Mouse (Mus musculus) liver, adult 2 months (tissue): Measurements from ENCODE around the gene Brms1. TPM values are rescaled to one million over a fixed set of nuclear protein-coding genes. Genes with fewer than 3 reads are reported as not detected.
A peak's percentile ranks its signal among the peaks of the same experiment; 100 is the strongest.

Source experiments
- DNase-seq: peaks from one replicate; pipeline ENCODE4 v3.0.0-alpha.2; 2011; ENCODE audit warnings: low read depth, low spot score; ENCODE audit errors: extremely low read depth
- H3K27ac ChIP-seq: fragments of 200-500 bp; replicated peaks from 2 replicates; pipeline ENCODE4 v1.5.1; 2012; ENCODE audit warnings: low read depth, mild to moderate bottlenecking, control low read depth, inconsistent platforms, low read length; ENCODE audit not compliant: insufficient read depth
- H3K27me3 ChIP-seq: fragments of 200-500 bp; 2 replicates; pipeline ENCODE4 v1.6.1; 2012; ENCODE audit warnings: mild to moderate bottlenecking, moderate library complexity, low read length, inconsistent platforms; ENCODE audit not compliant: control insufficient read depth, insufficient read depth
- H3K36me3 ChIP-seq: fragments of 200-500 bp; 2 replicates; pipeline ENCODE4 v1.6.1; 2012; ENCODE audit warnings: low read length, inconsistent platforms; ENCODE audit not compliant: control insufficient read depth, insufficient read depth
- H3K4me1 ChIP-seq: fragments of 200-500 bp; 2 replicates; pipeline ENCODE4 v1.6.1; 2011; ENCODE audit warnings: low read length; ENCODE audit not compliant: control insufficient read depth, insufficient read depth
- H3K4me3 ChIP-seq: fragments of 200-500 bp; 2 replicates; pipeline ENCODE4 v1.5.1; 2011; ENCODE audit warnings: low read depth, mild to moderate bottlenecking, control low read depth, low read length, moderate library complexity; ENCODE audit not compliant: insufficient read depth
- H3K79me2 ChIP-seq: fragments of 200-500 bp; 2 replicates; pipeline ENCODE4 v1.6.1; 2012; ENCODE audit warnings: inconsistent platforms, mild to moderate bottlenecking, low read length, moderate library complexity; ENCODE audit not compliant: control insufficient read depth, insufficient read depth
- H3K9ac ChIP-seq: fragments of 200-500 bp; 2 replicates; pipeline ENCODE4 v1.6.1; 2012; ENCODE audit warnings: low read depth, mild to moderate bottlenecking, control low read depth, inconsistent platforms, low read length
- CTCF ChIP-seq: fragments of 200-500 bp; IDR thresholded peaks from 2 replicates; pipeline ENCODE4 v1.5.1; 2011; ENCODE audit warnings: low read depth, low read length, control low read depth
- POLR2A ChIP-seq: fragments of 200-500 bp; IDR thresholded peaks from 2 replicates; pipeline ENCODE4 v1.6.1; 2011; ENCODE audit warnings: low read length, control low read depth; ENCODE audit not compliant: insufficient read depth; ENCODE audit errors: extremely low read depth
- WGBS: fragments of 180-500 bp; shearing (Covaris S2); methylation state at CpG from one replicate; pipeline ENCODE4 v1.1.7; 2018; 5-methylcytosine and 5-hydroxymethylcytosine counted together
- polyA plus RNA-seq: library from polyadenylated mRNA; depleted of rRNA; stranded (reverse); fragments of >200 nt; gene quantifications from 2 replicates; pipeline ENCODE4 v1.2.3, GENCODE M21; 2012
- total RNA-seq: library from RNA; depleted of rRNA; stranded (reverse); fragments of >200 nt; gene quantifications from 2 replicates; pipeline ENCODE4 v1.2.3, GENCODE M21; 2014

Gene Brms1
- total and polyA plus RNA-seq, 2 experiments: 13.2 to 22.6 TPM

- Histone ChIP-seq H3K4me3 (peak overlapping the region; percentile 22; the same call in 1 of the 2 replicates), H3K36me3 (peaks cover 2% of the 10 kb centered on the region; the same call in 1 of the 2 replicates), H3K27me3 (no peaks in the 10 kb centered on the region), H3K4me1 (no peaks in the 10 kb centered on the region), H3K79me2 (no peaks in the 10 kb centered on the region), H3K27ac (no peak overlapping the region), H3K9ac (0 out of 2 replicates have a peak overlapping the region, but pooled peaks have one; percentile 10)
- WGBS: 30% methylated on average over 17 of the region's 17 CpGs
- no peak for DNase-seq
- TF ChIP-seq CTCF (no peak), POLR2A (no peak)
Observed at GRCm38 (mm10) chr19:5051031-5051430, 9.9 kb downstream of the Brms1 start.

- Histone ChIP-seq H3K4me3 (no peak overlapping the region), H3K27me3 (no peaks in the 10 kb centered on the region), H3K79me2 (no peaks in the 10 kb centered on the region), H3K4me1 (no peaks in the 10 kb centered on the region), H3K9ac (no peak overlapping the region), H3K27ac (no peak overlapping the region), H3K36me3 (peaks cover 2% of the 10 kb centered on the region; the same call in 1 of the 2 replicates)
- 81% methylated on average over 3 of the region's 3 CpGs for WGBS
- no peak for TF ChIP-seq POLR2A
- no peak for TF ChIP-seq CTCF
- DNase-seq: no peak
Observed at GRCm38 (mm10) chr19:5051515-5051914, 10.4 kb downstream of the Brms1 start.

- no peaks in the 10 kb centered on the region for H3K4me1 ChIP-seq
Observed at GRCm38 (mm10) chr19:5052166-5052822, 11.1 kb downstream of the Brms1 start.

GRCm38 (mm10) chr19:5052853-5053252 lies 11.7 kb downstream of the Brms1 start:
- no peak for TF ChIP-seq CTCF
- TF ChIP-seq POLR2A: no peak
- H3K4me1 ChIP-seq: no peaks in the 10 kb centered on the region
- 85% methylated on average over 17 of the region's 17 CpGs for WGBS
- DNase-seq: no peak
- no peaks in the 10 kb centered on the region for H3K79me2 ChIP-seq
- H3K27me3 ChIP-seq: no peaks in the 10 kb centered on the region
- no peaks in the 10 kb centered on the region for H3K36me3 ChIP-seq
- H3K4me3 ChIP-seq: no peak overlapping the region
- no peak overlapping the region for H3K9ac ChIP-seq
- H3K27ac ChIP-seq: no peak overlapping the region

More at GRCm38 (mm10) chr19:5052166-5052822, 11.1 kb downstream of the Brms1 start:
- H3K9ac ChIP-seq: no peak overlapping the region
- no peak for DNase-seq
- H3K27ac ChIP-seq: no peak overlapping the region
- H3K79me2 ChIP-seq: no peaks in the 10 kb centered on the region
- 62% methylated on average over 25 of the region's 25 CpGs for WGBS
- no peak overlapping the region for H3K4me3 ChIP-seq
- H3K36me3 ChIP-seq: no peaks in the 10 kb centered on the region
- TF ChIP-seq CTCF: no peak
- TF ChIP-seq POLR2A: no peak
- H3K27me3 ChIP-seq: no peaks in the 10 kb centered on the region

GRCm38 (mm10) chr19:5053909-5054308 lies 12.8 kb downstream of the Brms1 start:
- Histone ChIP-seq H3K9ac (no peak overlapping the region), H3K4me3 (no peak overlapping the region), H3K27ac (no peak overlapping the region), H3K36me3 (no peaks in the 10 kb centered on the region), H3K4me1 (no peaks in the 10 kb centered on the region), H3K27me3 (no peaks in the 10 kb centered on the region), H3K79me2 (no peaks in the 10 kb centered on the region)
- 18% methylated on average over 9 of the region's 9 CpGs for WGBS
- TF ChIP-seq CTCF (peak; percentile 85), POLR2A (no peak)
- DNase-seq: peak; percentile 16

- peak; percentile 68 for TF ChIP-seq CTCF
- TF ChIP-seq POLR2A: no peak
- Histone ChIP-seq H3K27me3 (no peaks in the 10 kb centered on the region), H3K4me3 (no peak overlapping the region), H3K27ac (no peak overlapping the region), H3K36me3 (no peaks in the 10 kb centered on the region), H3K9ac (no peak overlapping the region), H3K4me1 (no peaks in the 10 kb centered on the region), H3K79me2 (no peaks in the 10 kb centered on the region)
- 20% methylated on average over 6 of the region's 6 CpGs for WGBS
- DNase-seq: no peak
Observed at GRCm38 (mm10) chr19:5056251-5056650, 15.1 kb downstream of the Brms1 start.
